Mouse (Mus musculus) thymus, adult 2 months (tissue): Measurements from ENCODE around the gene Mecom.

ENCODE experiments used
- CTCF ChIP-seq: fragments of 200-500 bp; IDR thresholded peaks from 2 replicates; pipeline ENCODE4 v1.5.1; 2012; ENCODE audit warnings: mild to moderate bottlenecking, control low read depth, low read length, moderate library complexity, borderline replicate concordance; ENCODE audit not compliant: control insufficient read depth, poor library complexity, insufficient read depth; ENCODE audit errors: extremely low read depth
- POLR2A ChIP-seq: fragments of 200-500 bp; IDR thresholded peaks from 2 replicates; pipeline ENCODE4 v1.6.1; 2012; ENCODE audit warnings: mild to moderate bottlenecking, low read length, control low read depth, moderate library complexity; ENCODE audit not compliant: control insufficient read depth, poor library complexity, insufficient read depth; ENCODE audit errors: extremely low read depth

GRCm38 (mm10) chr3:30593719-30594485, 46.1 kb upstream of the Mecom start:
- TF ChIP-seq CTCF, result no peak
- no peak for TF ChIP-seq POLR2A
